Mouse (Mus musculus) stomach, postnatal 0 days (tissue): ENCODE measurements around the gene Tex35. TPM values are rescaled to one million over a fixed set of nuclear protein-coding genes. Genes with fewer than 3 reads are reported as not detected.

Source experiments
- ATAC-seq: fragments of 200-750 bp; cut with Nextera tagmentation; 2 replicates; pipeline ENCODE4 v1.8.0; 2017; ENCODE audit not compliant: low FRiP score, low TSS enrichment
- DNase-seq: peaks from one replicate; pipeline ENCODE4 v3.0.0-alpha.2; 2016; ENCODE audit warnings: low spot score
- H3K27ac ChIP-seq: fragments of 300-500 bp; sonication (generic); replicated peaks from 2 replicates; pipeline ENCODE4 v1.5.1; 2014; ENCODE audit warnings: mild to moderate bottlenecking, control low read depth
- H3K27me3 ChIP-seq: fragments of 300-500 bp; sonication (generic); 2 replicates; pipeline ENCODE4 v1.6.1; 2014; ENCODE audit warnings: low read length; ENCODE audit not compliant: control insufficient read depth, insufficient read depth
- H3K36me3 ChIP-seq: fragments of 300-500 bp; sonication (generic); 2 replicates; pipeline ENCODE4 v1.6.1; 2014; ENCODE audit warnings: low read length, mixed read lengths; ENCODE audit not compliant: control insufficient read depth, insufficient read depth
- H3K4me1 ChIP-seq: fragments of 300-500 bp; sonication (generic); replicated peaks from 2 replicates; pipeline ENCODE4 v1.6.1; 2014; ENCODE audit warnings: antibody characterized with exemption; ENCODE audit not compliant: control insufficient read depth, insufficient read depth
- H3K4me2 ChIP-seq: fragments of 300-500 bp; sonication (generic); replicated peaks from 2 replicates; pipeline ENCODE4 v1.6.1; 2014; ENCODE audit warnings: low read depth, mild to moderate bottlenecking, control low read depth, moderate library complexity
- H3K4me3 ChIP-seq: fragments of 300-500 bp; sonication (generic); 2 replicates; pipeline ENCODE4 v1.5.1; 2014; ENCODE audit warnings: low read depth, low read length, control low read depth
- H3K9ac ChIP-seq: fragments of 300-500 bp; sonication (generic); 2 replicates; pipeline ENCODE4 v1.6.1; 2014; ENCODE audit warnings: mild to moderate bottlenecking, low read length, control low read depth, mixed read lengths
- H3K9me3 ChIP-seq: fragments of 300-500 bp; sonication (generic); 2 replicates; pipeline ENCODE4 v1.6.1; 2016; ENCODE audit warnings: low read length; ENCODE audit not compliant: control insufficient read depth
- CTCF ChIP-seq: IDR thresholded peaks from 2 replicates; pipeline ENCODE4 v1.5.1; 2016; ENCODE audit warnings: antibody characterized with exemption, low read depth, mild to moderate bottlenecking, moderate library complexity
- EP300 ChIP-seq: optimal IDR thresholded peaks from 2 replicates; pipeline ENCODE3; 2016; ENCODE audit warnings: antibody characterized with exemption
- WGBS: fragments of 180-500 bp; shearing (Covaris S2); extraction: QIAGEN DNeasy Blood & Tissue Kit; methylation state at CpG from one replicate; pipeline ENCODE4 v1.1.7; 2014; 5-methylcytosine and 5-hydroxymethylcytosine counted together
- polyA plus RNA-seq: library from polyadenylated mRNA; unstranded; fragments of >200 nt; fragmentation: Nextera tagmentation; extraction: Ambion mirVana; gene quantifications from 2 replicates; pipeline ENCODE4 v1.2.1, GENCODE M21; 2015

Gene Tex35
- polyA plus RNA-seq, 1 experiment from 2014 or later = not detected

GRCm38 (mm10) chr1:157079384-157080025, 29.0 kb downstream of the Tex35 start:
- H3K27ac ChIP-seq = no peak overlapping the region

GRCm38 (mm10) chr1:157076781-157077705, 31.4 kb downstream of the Tex35 start:
- 58% methylated on average over 43 of the region's 43 CpGs for WGBS
- Histone ChIP-seq H3K27ac (no peak overlapping the region), H3K9ac (no peak overlapping the region), H3K36me3 (no peaks in the 10 kb centered on the region), H3K9me3 (no peaks in the 10 kb centered on the region), H3K27me3 (no peaks in the 10 kb centered on the region), H3K4me3 (no peak overlapping the region), H3K4me1 (no peaks in the 10 kb centered on the region), H3K4me2 (no peak overlapping the region)
- DNase-seq (peak; percentile 89), ATAC-seq (peak; percentile 51; the same call in 1 of the 2 replicates)
- no peak for TF ChIP-seq EP300
- peak; percentile 99 for TF ChIP-seq CTCF

More at GRCm38 (mm10) chr1:157079384-157080025, 29.0 kb downstream of the Tex35 start:
- DNase-seq (peak; percentile 79), ATAC-seq (peak; percentile 41; the same call in 1 of the 2 replicates)
- Histone ChIP-seq H3K27me3 (no peaks in the 10 kb centered on the region), H3K4me1 (no peaks in the 10 kb centered on the region), H3K36me3 (no peaks in the 10 kb centered on the region), H3K4me2 (no peak overlapping the region), H3K9ac (no peak overlapping the region), H3K4me3 (no peak overlapping the region), H3K9me3 (no peaks in the 10 kb centered on the region)
- WGBS = 40% methylated on average over 11 of the region's 11 CpGs
- peak; percentile 92 for TF ChIP-seq CTCF
- TF ChIP-seq EP300 = no peak

- no peaks in the 10 kb centered on the region for H3K9me3 ChIP-seq
- no peak overlapping the region for H3K4me2 ChIP-seq
- H3K27ac ChIP-seq = no peak overlapping the region
- H3K36me3 ChIP-seq = no peaks in the 10 kb centered on the region
- H3K4me1 ChIP-seq = no peaks in the 10 kb centered on the region
- no peaks in the 10 kb centered on the region for H3K27me3 ChIP-seq
- TF ChIP-seq CTCF (peak; percentile 94), EP300 (no peak)
- H3K9ac ChIP-seq = no peak overlapping the region
- WGBS = 7% methylated on average over 14 of the region's 15 CpGs
- H3K4me3 ChIP-seq = no peak overlapping the region
- peak; percentile 89 for DNase-seq
- peak; percentile 51 for ATAC-seq
Observed at GRCm38 (mm10) chr1:157076257-157076656, 32.2 kb downstream of the Tex35 start.

GRCm38 (mm10) chr1:157074937-157075336, 33.5 kb downstream of the Tex35 start:
- Histone ChIP-seq H3K9ac (no peak overlapping the region), H3K4me3 (no peak overlapping the region), H3K36me3 (no peaks in the 10 kb centered on the region), H3K4me1 (no peaks in the 10 kb centered on the region), H3K4me2 (no peak overlapping the region), H3K9me3 (no peaks in the 10 kb centered on the region), H3K27ac (no peak overlapping the region), H3K27me3 (no peaks in the 10 kb centered on the region)
- DNase-seq (no peak), ATAC-seq (no peak)
- TF ChIP-seq CTCF = no peak
- TF ChIP-seq EP300 = no peak
- 62% methylated on average over 7 of the region's 7 CpGs for WGBS

GRCm38 (mm10) chr1:157074371-157074770, 34.1 kb downstream of the Tex35 start:
- H3K9ac ChIP-seq = no peak overlapping the region
- no peaks in the 10 kb centered on the region for H3K36me3 ChIP-seq
- no peaks in the 10 kb centered on the region for H3K27me3 ChIP-seq
- no peaks in the 10 kb centered on the region for H3K4me1 ChIP-seq
- H3K27ac ChIP-seq = peak overlapping the region; percentile 58; the same call in 1 of the 2 replicates
- no peak for DNase-seq
- H3K4me3 ChIP-seq = no peak overlapping the region
- no peak for ATAC-seq
- no peaks in the 10 kb centered on the region for H3K9me3 ChIP-seq
- TF ChIP-seq CTCF = no peak
- no peak for TF ChIP-seq EP300
- H3K4me2 ChIP-seq = no peak overlapping the region
- 68% methylated on average over 6 of the region's 6 CpGs for WGBS
